Mouse (Mus musculus) monocyte, adult 2 months (primary cell): ENCODE measurements around the gene Zfp105.
A peak's percentile ranks its signal among the peaks of the same experiment; 100 is the strongest.

ENCODE experiments used
- DNase-seq, 2 experiments: peaks; one replicate each; pipeline ENCODE4 v3.0.0; 2022; ENCODE audit warnings: low spot score in 2 of 2, low read depth in 1 of 2

The Zfp105 gene

DNA sequence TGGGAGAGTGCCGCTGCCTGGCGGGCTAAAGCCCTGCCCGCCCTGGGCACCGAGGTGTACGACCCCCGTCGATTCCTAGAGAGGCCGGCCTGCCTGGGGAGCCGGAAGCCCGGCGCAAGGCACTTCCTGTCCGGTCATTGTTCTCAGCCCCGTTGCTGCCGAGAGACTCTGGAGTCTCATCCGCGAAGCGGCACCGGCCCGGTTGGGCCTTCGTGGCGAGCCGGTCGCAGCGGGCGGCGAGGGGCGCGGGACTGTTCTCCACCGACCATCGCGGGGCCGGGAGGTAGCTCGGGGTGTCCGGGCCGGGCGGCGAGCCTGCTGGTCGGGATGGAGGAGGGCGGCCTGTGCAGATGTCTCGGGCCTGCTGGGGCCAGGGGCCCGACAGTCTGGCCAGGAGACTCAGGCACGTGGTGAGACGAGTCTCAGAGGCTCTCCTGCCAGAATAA, at the start of gene Zfp105:
Zfp105 (plus strand) TSS at position 137 of the 446 bp plus-strand sequence.
- no peak for DNase-seq

DNA sequence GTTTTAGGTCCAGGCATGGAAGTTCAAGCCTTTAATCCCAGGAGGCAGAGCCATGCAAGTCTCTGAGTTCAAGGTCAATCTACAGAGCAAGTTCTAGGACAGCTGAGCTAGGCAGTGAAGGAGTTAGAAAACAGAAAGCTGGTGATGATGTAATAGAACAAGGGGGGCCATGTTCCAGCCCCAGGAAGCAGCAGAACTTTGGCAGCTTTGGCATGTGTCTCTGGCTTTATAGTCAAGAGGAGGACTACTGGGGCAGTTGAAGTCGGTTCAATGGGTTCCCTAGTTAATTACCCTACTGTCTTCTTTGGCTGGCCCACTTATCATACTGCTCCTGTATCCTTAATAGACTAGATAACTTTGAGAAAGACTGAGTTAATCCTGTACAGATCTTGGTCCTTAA, 48.2 kb upstream of the Zfp105 start:
- DNase-seq, result no peak

DNA sequence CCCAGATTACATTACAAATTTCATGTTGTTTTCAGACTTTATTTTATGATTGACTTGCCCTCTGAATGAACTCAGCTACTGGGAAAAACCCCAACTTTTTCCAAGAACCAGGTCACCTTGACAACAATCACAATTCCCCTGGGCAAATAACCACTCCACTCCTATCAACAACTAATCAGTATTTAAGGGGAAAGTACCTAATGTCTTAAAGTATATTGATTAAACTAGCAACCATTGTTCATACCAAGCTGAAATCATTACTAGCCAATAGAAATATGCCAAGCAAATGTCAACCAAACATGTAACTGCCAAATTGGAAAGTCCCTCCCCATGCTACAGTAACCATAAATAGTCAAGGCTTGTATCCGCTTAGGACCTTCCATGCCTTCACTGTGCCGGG, 47.7 kb upstream of the Zfp105 start:
- no peak for DNase-seq

GRCm38 (mm10) chr9:122885385-122885784, 37.5 kb upstream of the Zfp105 start, which contains the start of gene Zkscan7:
TSS of gene Zkscan7 (plus strand) at chr9:122885685.
- no peak for DNase-seq

DNA sequence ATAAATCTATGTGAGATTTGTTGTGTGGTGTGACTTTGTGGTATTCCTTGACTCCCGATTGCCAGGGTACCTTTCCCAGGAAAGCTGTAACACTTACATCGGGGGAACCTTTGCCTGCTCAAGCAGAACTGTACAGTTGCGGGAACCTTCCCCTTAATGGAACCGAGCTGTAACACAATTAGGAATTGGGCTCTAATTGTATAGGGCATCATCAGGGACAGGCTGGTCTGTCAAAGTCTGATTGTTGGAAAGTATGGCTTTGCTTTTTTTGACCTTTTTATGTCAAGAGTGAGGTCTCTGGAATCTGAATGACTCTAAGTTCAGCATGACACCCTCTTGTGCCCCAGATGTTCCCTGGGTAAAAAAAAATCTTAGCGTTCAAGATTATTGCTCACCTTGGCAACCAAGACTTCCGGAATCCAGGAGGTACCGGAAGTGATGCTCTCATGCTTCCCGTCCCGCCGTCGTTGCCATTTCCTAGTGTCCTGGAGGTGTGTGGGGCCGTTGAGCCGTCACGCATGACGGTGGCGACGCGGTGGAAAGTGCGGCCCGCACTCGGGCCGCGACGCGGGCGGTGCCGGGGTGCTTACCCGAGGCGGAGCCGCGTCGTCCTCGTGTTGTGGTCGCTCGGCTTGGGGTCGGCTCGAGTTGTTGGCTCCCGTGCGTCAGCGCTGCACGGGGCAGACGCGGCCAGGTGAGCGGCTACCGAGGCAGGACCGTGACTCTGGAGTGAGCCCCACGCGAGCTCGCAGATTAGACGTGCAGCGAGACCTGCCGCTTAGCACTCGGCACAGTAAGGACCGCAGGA, 36.3 kb upstream of the Zfp105 start:
- no peak for DNase-seq

- DNase-seq, result no peak
Measured at GRCm38 (mm10) chr9:122901047-122901446, 21.8 kb upstream of the Zfp105 start.

GRCm38 (mm10) chr9:122902717-122903535, 19.9 kb upstream of the Zfp105 start:
- DNase-seq, result no peak

- no peak for DNase-seq
Measured at GRCm38 (mm10) chr9:122922436-122922835, 436 bp upstream of the Zfp105 start.

GRCm38 (mm10) chr9:122928915-122929314, 6.0 kb downstream of the Zfp105 start:
- no peak for DNase-seq

- peak; percentile 73 to 93 for DNase-seq
Measured at GRCm38 (mm10) chr9:122950643-122951475, 28.0 kb downstream of the Zfp105 start, which contains the start of the genes 1110059G10Rik and Kif15. TSS of gene 1110059G10Rik (minus strand) at chr9:122951000. TSS of gene Kif15 (plus strand) at chr9:122951046.
